Mouse (Mus musculus): ENCODE measurements around the gene Rps17. TPM values are rescaled to one million over a fixed set of nuclear protein-coding genes. Genes with fewer than 3 reads are reported as not detected.

Rps17 gene
- total RNA-seq, 1 experiment from 2014 or later = 1,002 TPM

DNA sequence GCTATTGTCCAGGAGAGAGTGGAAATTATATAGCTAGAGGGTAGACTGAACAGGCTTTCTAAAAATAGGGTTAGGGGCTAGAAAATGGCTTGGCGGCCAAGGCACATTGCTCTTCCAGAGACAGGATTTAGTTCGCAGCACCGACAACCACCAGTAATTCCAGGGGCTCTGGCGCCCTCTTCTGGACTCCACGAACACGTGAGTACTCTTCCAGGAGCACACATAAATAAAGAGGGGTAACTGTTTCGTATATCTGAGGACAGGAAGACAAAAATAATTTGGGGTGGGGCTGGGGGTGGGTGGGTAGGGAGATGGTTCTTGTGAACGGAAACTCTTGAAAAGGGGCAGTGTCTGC is 8.6 kb downstream of the Rps17 start:
- no peak for ATAC-seq (ENCODE audit: extremely low read depth, insufficient number of reproducible peaks, low FRiP score, poor library complexity, severe bottlenecking)

DNA sequence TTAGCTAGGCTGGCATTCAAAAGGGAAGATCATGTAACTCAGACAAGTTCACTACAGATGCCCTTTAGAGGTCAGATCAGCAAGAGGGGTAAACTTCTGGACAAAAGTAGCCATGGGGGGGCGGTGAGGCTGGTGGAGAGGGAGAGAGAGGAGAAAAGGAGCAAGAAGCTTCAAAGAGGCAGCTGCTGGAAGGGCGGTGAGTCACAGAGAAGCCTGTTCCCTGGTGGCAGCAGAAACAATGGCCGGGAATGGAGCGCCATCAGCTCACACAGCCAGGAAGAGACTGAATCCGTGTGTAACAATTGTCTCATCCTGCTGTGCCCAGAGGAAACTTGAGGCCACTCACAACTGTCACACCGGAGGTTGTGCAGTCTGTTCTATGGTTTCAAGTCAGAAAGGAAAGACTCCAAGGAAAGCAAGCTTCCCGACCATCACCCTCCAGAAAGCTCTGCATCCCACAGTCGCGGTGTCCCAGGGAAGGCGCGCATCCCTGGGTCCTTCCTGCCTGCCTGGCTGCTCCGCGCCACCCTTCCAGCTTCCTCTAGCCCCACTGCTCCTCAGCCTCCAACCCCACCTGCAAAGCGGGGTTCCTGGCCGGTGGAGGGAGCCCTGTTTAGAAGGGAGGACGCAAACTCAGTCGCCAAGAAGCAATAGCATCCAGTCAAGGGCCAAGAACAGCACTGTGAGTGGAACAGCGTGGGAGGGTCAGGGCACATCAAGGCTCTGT is 9.2 kb downstream of the Rps17 start:
- no peak for ATAC-seq (ENCODE audit: extremely low read depth, insufficient number of reproducible peaks, low FRiP score, poor library complexity, severe bottlenecking)

DNA sequence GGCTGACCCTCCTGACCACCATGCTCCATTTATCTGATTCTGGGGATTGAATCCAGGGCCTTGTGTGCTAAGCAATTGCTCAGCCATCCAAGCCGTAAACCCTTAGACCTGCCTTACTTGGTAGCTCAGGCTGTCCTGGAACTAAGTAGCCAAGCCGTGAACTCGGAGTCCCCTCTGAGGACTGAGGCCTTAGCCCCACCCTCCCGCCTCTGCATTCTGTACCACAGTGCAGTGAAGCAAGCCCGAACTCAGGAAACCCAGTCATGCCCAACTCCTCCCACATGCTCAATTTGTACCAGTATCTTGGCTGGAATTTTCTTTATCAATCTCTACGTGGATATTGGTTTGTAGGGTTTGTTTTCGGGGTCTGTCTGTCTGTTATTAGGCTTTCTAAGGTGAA is 13.2 kb downstream of the Rps17 start:
- no peak for ATAC-seq (ENCODE audit: extremely low read depth, insufficient number of reproducible peaks, low FRiP score, poor library complexity, severe bottlenecking)

DNA sequence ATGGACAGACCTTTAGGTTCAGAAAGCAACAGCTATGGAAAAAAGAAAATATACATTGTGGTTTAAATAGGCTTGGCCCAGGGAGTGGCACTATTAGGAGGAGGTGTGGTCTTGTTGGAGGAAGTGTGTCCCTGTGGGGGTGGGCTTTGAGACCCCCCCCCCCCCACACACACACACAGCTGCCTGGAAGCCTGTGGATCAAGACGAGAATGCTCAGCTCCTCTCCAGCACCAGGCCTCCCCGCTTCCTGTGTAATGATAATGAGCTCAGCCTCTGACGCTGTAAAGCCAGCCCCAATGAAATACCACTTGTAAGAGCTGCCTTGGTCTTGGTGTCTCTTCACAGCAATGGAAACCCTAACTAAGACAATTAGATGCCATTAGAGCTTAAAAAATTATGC is 14.3 kb downstream of the Rps17 start:
- ATAC-seq (ENCODE audit: extremely low read depth, insufficient number of reproducible peaks, low FRiP score, poor library complexity, severe bottlenecking) = no peak

DNA sequence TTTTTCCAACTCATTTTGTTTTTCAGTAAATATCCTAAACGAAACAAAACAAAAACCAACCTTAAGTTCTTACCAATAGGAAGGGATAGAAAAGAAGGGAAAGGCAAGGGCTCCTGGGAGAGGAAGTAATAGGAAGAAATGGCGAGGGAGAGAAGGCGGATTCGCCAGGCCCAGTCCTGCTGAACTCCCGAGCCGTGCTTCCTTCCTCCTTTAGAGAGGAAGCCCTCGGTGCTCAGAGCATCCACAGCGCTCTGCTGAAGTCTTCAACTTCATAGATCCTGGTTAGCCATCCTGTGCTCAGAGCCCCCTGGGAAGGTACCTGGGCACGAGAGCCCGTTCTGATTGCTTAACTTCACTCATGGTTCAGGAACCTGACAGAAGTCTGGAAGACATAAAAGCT is 17.4 kb downstream of the Rps17 start:
- no peak for ATAC-seq (ENCODE audit: extremely low read depth, insufficient number of reproducible peaks, low FRiP score, poor library complexity, severe bottlenecking)

DNA sequence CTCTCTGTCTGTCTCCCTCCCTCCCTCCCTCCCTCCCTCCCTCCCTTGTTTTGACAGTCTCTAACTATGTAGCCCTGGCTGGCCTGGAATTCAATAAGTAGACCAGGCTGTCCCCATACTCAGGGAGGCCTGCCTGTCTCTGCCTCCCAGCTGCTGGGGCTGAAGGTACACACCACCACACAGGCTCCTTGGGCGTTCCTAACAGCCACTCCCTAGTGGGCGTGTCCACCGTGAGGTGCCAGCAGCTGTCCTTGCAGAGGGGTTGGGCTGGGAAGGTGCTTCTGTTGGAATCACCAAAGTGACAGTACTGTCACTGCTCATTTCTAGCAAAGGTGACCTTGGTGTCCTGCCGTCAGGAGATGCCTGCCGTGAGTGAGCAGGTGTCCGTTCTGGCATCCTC is 18.2 kb downstream of the Rps17 start:
- ATAC-seq (ENCODE audit: extremely low read depth, insufficient number of reproducible peaks, low FRiP score, poor library complexity, severe bottlenecking) = no peak

DNA sequence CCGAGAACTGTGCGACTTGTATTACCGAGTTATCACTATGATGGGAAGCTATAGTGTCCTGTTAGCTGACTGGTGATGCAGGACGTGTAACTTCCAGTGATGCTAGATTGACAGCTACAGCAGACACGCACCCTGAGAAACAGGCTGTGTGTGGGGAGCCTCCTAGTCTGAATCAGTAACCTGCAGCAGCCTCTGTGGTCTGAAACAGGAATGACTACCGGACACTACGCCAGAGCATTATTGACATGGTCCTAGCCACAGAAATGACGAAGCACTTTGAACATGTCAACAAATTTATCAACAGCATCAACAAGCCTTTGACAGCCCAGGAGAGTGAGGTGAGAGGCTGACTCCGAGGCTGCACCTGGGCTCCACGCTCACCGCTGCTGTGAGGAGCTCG is 19.0 kb downstream of the Rps17 start:
- no peak for ATAC-seq (ENCODE audit: extremely low read depth, insufficient number of reproducible peaks, low FRiP score, poor library complexity, severe bottlenecking)

DNA sequence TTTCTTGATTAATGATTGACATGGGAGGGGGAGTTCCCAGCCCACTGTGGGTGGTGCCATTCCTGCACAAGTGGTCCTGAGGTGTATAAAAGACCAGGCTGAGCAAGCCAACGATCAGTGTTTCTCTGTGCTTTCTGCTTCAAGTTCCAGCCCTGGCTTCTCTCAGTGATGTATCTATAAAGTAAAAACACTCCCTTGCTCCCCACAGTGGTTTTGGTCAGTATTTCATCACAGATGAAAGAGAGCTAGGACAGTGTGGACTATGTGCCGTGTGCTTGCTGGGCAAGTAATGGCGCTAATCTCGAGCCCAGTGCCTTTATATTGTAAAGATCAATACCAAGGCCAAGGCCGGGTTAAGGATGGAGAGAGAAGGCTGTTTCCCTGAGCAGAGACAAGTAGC is 23.3 kb downstream of the Rps17 start:
- ATAC-seq (ENCODE audit: extremely low read depth, insufficient number of reproducible peaks, low FRiP score, poor library complexity, severe bottlenecking) = no peak

DNA sequence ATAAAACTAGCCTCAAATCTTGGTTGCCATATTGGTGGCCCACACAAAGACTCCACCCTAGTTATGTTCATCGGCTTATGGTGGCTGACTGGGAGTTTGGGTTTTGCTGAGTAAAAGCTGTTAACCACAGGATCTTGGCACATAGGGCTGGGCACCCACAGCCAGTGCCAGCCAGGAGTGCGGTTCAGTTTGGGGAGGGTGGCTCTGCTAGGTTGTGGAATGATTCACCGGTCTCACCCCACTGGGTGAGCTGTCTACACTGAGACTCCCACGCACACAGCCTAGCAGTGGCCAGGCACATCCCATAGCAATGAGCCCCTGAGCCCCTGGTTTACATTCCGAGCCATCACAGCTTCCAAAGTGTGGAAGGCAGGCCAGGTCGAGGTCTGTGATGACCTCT is 25.3 kb downstream of the Rps17 start:
- ATAC-seq (ENCODE audit: extremely low read depth, insufficient number of reproducible peaks, low FRiP score, poor library complexity, severe bottlenecking) = no peak; the same call in 1 of the 2 replicates

DNA sequence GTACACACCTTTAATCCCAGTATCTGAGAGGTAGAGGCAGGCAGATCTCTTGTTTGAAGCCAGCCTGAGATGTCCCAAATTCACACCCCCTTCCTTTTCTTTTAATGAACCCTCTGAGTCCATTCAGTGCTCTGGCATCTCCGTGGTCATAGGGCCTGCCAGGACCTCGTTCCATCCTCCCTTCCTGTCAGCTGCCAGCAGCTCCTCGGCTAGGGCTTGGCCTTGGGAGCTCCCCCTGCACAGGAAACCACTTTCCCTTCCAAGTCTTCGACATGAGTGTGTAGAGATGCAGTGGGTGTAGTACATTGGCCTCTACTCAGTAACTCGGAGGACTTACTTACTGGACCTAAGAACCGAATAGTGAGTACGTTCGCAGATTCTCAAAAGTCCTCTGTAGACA is 29.5 kb downstream of the Rps17 start:
- ATAC-seq (ENCODE audit: extremely low read depth, insufficient number of reproducible peaks, low FRiP score, poor library complexity, severe bottlenecking) = no peak

DNA sequence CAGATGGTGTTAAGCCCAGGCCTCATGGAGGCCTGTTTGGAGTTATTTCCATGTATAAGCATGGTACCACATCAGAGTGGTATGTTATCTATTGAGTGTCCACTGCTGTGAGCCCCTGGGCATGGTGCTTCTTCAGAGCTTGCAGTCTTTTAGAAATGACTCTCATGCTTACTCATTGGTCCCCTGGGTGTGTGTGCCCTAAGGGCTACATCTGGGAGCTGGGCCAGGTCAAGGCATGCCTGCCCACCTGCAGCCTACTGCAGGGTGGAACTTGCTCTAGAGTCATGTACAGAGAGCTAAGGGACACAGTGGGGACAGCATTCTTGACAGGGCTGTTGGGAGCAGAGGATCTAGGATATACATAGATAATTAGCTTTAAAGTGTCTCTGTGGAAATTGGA is 33.5 kb downstream of the Rps17 start:
- no peak for ATAC-seq (ENCODE audit: extremely low read depth, insufficient number of reproducible peaks, low FRiP score, poor library complexity, severe bottlenecking)

DNA sequence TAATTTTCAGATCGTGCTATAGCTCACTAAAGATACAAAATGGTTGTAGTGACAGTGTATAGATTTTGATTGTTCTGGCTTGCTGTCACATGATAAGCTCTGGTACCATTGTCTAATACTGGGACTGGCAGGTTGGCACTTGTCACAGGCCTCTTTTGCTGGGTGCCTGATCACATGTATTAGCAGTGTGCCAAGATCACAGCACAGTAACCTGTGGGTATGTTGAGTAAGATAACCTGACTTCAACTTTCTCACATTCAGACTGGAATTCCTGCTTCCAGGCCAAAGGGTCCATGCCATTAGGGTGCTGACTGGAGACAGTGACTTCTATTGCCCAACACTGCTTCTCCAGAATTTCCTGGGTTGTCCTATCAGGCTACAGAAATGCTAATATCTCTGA is 33.9 kb downstream of the Rps17 start:
- no peak for ATAC-seq (ENCODE audit: extremely low read depth, insufficient number of reproducible peaks, low FRiP score, poor library complexity, severe bottlenecking)

DNA sequence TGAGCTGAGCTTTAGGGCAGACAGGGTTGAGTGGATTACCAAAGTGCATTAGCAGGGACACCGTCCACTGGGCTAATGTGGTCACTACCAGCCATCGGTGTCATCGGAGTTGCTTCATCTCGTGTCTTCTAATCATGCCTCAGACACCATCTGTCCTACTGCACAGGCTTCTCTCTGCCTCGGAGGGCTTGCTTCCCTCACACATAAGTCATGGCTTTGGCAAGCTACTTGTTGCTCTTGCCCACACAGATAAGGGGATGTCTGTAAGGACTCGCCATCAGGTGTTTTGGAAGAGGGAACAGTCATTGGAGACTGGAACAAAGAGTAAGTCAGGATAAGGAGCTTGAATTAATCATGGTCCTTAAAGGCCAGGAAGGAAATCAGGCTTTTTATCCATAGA is 35.8 kb downstream of the Rps17 start:
- no peak for ATAC-seq (ENCODE audit: extremely low read depth, insufficient number of reproducible peaks, low FRiP score, poor library complexity, severe bottlenecking)

DNA sequence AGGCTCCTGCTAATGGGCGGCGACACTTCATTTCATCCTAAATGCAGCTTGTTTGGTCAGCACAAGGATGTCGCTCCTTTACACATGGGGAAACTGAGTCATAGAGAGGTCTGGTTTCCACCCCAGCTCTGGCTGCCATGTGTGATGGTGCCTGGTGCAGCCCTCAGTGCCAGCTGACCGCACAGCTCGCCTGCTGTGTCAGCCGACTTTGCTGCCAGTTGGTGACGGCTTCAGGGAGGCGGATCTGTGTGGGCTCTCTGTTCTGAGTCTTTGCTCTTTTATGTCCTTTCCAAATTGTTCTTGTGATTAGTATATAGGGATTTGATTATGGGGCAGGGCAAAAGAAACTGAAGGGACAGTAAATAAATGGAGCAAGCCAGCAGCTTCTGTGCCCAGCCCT is 37.3 kb downstream of the Rps17 start:
- no peak for ATAC-seq (ENCODE audit: extremely low read depth, insufficient number of reproducible peaks, low FRiP score, poor library complexity, severe bottlenecking)

DNA sequence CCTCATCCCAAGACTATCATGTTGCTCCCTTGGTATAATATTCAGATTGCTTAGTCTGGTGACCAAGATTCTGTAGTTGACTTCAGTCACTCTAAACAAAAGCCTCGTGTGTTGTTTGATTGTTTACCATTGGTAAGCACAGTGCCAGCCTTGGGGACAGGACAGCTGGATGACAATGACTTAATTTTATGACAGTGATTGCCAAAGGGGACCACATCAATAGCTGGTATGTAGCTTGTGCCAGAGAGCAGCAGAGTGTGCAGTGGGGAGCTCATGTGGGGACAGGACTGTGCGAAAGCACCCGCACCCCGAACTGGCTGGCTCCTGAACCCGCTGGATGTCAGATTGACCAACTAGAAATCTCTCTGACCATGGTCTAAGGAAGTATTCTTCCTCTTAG is 40.4 kb downstream of the Rps17 start:
- ATAC-seq (ENCODE audit: extremely low read depth, insufficient number of reproducible peaks, low FRiP score, poor library complexity, severe bottlenecking) = no peak

DNA sequence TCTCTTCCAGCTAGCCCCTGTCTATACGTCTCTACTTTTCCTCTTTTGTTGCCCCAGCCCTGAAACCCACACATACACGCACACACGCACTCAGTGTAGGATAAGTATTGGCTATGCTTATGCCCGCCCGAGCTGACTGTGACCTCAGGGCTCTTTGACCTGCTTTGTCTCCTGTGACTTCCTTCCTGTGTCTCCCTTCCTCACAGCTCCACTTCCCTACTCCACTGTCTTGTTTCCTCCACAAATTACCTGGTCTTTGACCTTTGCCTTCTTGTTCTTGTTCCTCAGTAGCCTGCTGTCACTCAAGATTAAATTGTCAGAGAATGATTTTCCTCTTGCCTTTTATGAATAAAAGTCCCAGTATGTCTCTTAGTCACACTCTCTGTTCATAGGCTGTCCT is 41.0 kb downstream of the Rps17 start:
- no peak for ATAC-seq (ENCODE audit: extremely low read depth, insufficient number of reproducible peaks, low FRiP score, poor library complexity, severe bottlenecking)

DNA sequence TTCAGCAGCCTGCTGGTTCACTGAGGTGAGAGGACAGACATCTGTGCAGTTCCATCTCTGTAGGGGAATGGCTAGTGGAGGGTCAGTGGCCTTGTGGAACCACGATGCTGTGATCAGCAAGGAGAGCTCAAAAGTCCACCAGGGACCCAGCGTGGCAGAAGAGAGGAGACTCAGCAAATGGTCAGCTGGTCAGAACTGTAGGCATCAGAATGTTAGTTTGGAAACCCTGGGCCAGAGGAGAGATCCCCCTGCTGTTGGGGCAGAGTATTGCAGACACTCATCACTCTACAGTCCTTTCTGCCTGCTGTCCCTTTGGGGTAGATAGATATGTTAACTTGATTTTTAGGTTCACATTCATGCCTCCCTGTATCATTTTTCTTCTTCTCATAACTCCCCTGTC is 41.4 kb downstream of the Rps17 start:
- 0 out of 2 replicates have a peak, but pooled peaks have one; percentile 33 for ATAC-seq (ENCODE audit: extremely low read depth, insufficient number of reproducible peaks, low FRiP score, poor library complexity, severe bottlenecking)

DNA sequence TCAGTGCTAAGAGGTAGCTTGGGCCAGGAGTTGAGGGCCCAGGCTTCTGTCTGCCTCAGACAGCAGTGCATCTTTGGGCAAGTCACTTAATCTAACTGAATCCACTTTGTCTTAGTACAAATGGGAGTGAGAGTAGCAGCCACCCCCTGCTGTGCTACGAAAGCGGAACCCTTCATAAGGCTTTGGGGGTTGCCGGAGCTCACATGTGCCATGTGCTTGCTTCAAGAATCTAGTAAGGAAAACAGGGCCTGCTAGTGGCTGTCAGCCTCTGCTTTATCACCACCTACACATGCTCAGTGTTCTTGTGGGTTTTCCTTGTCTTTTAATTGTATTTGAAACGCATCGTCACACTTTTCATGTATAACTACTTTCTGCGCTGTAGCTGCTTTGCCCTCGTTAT is 43.7 kb downstream of the Rps17 start:
- no peak for ATAC-seq (ENCODE audit: extremely low read depth, insufficient number of reproducible peaks, low FRiP score, poor library complexity, severe bottlenecking)

DNA sequence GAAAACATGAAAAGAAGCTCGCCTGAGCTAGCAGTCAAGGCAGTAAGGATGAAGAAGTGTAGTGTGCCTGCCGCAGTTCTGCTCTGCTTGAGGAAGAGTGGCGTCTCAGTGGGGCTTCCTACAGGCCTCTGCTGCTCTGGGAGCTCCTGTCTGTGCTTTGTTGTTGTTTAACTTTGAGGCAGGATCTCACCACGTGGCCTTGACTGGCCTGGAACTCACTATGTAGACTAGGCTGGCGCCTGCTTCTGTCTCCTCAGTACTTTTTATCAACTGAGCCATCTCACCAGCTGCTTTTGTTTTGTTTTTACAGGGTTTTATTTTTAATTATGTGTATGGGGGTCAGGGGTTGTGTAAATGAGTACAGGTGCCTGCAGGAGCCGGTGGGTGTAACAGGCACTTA is 46.8 kb downstream of the Rps17 start:
- no peak for ATAC-seq (ENCODE audit: extremely low read depth, insufficient number of reproducible peaks, low FRiP score, poor library complexity, severe bottlenecking)

DNA sequence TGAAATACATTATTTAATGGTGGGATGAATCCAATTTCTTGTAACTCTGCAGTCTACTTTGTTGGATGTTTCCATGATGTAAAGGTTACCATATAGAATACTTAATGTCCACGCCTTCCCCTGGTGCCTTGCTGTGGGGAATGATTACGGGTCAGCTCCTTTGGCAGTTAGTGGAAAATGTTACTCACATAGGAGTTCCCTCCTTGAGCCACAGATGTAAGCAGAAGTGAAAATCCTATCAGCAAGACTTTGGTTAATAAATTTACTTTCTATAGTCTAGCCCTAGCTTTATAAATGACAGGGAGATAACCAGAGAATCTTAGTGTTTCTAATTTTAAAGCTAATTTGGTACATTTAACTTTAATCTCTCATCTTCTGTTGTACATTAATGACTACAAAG is 49.9 kb downstream of the Rps17 start:
- ATAC-seq (ENCODE audit: extremely low read depth, insufficient number of reproducible peaks, low FRiP score, poor library complexity, severe bottlenecking) = no peak
